Mouse (Mus musculus) limb, embryonic 14.5 days (tissue): ENCODE measurements around the gene Uba1. TPM values are rescaled to one million over a fixed set of nuclear protein-coding genes. Genes with fewer than 3 reads are reported as not detected.

ENCODE experiments used
- ATAC-seq: fragments of 200-750 bp; cut with Nextera tagmentation; 2 replicates; pipeline ENCODE4 v1.8.0; 2017; ENCODE audit warnings: low read depth, moderate number of reproducible peaks, moderate TSS enrichment; ENCODE audit not compliant: low FRiP score
- DNase-seq: peaks from one replicate; pipeline ENCODE4 v3.0.0-alpha.2; 2015; ENCODE audit warnings: low spot score
- H3K27ac ChIP-seq: fragments of 300-500 bp; sonication (generic); replicated peaks from 2 replicates; pipeline ENCODE4 v1.5.1; 2014; ENCODE audit warnings: low read depth, mild to moderate bottlenecking, low read length, moderate library complexity, mixed read lengths
- H3K27me3 ChIP-seq: fragments of 300-500 bp; sonication (generic); 2 replicates; pipeline ENCODE4 v1.6.1; 2014; ENCODE audit warnings: low read length, mixed read lengths; ENCODE audit not compliant: control insufficient read depth, insufficient read depth
- H3K36me3 ChIP-seq: fragments of 300-500 bp; sonication (generic); 2 replicates; pipeline ENCODE4 v1.6.1; 2014; ENCODE audit warnings: mild to moderate bottlenecking, low read length, moderate library complexity, mixed read lengths; ENCODE audit not compliant: control insufficient read depth, insufficient read depth
- H3K4me1 ChIP-seq: fragments of 300-500 bp; sonication (generic); 2 replicates; pipeline ENCODE4 v1.6.1; 2014; ENCODE audit warnings: antibody characterized with exemption, low read length, mixed read lengths; ENCODE audit not compliant: control insufficient read depth, insufficient read depth
- H3K4me2 ChIP-seq: fragments of 300-500 bp; sonication (generic); replicated peaks from 2 replicates; pipeline ENCODE4 v1.6.1; 2014; ENCODE audit warnings: low read depth, mild to moderate bottlenecking, low read length, moderate library complexity; ENCODE audit not compliant: severe bottlenecking
- H3K4me3 ChIP-seq: fragments of 300-500 bp; sonication (generic); replicated peaks from 2 replicates; pipeline ENCODE4 v1.5.1; 2014; ENCODE audit warnings: low read length
- H3K9ac ChIP-seq: fragments of 300-500 bp; sonication (generic); 2 replicates; pipeline ENCODE4 v1.6.1; 2014; ENCODE audit warnings: mild to moderate bottlenecking, low read depth, low read length, moderate library complexity; ENCODE audit not compliant: severe bottlenecking
- H3K9me3 ChIP-seq: fragments of 300-500 bp; sonication (generic); 2 replicates; pipeline ENCODE4 v1.6.1; 2016; ENCODE audit warnings: low read length; ENCODE audit not compliant: control insufficient read depth
- POLR2A ChIP-seq: fragments of 200-500 bp; IDR thresholded peaks from 2 replicates; pipeline ENCODE4 v1.8.0; 2012; ENCODE audit warnings: inconsistent platforms, mild to moderate bottlenecking, moderate library complexity, borderline replicate concordance; ENCODE audit not compliant: insufficient read depth, insufficient read length; ENCODE audit errors: extremely low read depth
- WGBS: fragments of 180-500 bp; shearing (Covaris S2); extraction: QIAGEN DNeasy Blood & Tissue Kit; methylation state at CpG from one replicate; pipeline ENCODE4 v1.1.7; 2014; 5-methylcytosine and 5-hydroxymethylcytosine counted together
- polyA plus RNA-seq, 2 experiments: library from polyadenylated mRNA; depleted of rRNA in 1 of 2; stranded (reverse) in 1 of 2; unstranded in 1 of 2; fragments of >200 nt; fragmentation: Nextera tagmentation in 1 of 2; extraction: Ambion mirVana in 1 of 2; gene quantifications; 2 replicates each; pipeline versions ENCODE4 v1.2.1 to v1.2.3; 2012 to 2014

The Uba1 gene
- polyA plus RNA-seq, 2 experiments, result 181 to 246 TPM

DNA sequence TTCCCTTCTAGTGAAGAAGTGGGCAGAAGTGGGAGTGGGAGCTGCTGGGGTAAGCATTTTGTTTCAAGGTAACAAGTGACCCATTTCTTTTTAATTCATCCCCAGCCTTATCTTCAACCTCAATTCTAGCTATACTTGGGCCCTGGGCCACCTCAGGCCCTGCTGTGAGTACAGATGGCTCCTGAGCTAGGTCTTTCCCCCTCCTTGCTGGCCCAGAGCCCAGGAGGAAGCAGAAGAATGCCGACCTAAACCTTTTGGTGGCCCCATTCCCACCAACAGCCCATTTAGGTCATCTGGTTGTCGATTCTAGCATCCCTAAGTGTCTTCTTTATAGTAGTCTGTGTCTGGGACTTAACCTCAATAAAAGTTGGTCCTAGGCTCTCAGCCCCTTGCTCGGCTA is 33.4 kb downstream of the Uba1 start:
- H3K4me3 ChIP-seq, result no peak overlapping the region
- TF ChIP-seq POLR2A, result no peak
- peaks cover 22% of the 10 kb centered on the region for H3K36me3 ChIP-seq
- H3K4me1 ChIP-seq, result no peaks in the 10 kb centered on the region
- 64% methylated on average over 3 of the region's 3 CpGs for WGBS
- no peaks in the 10 kb centered on the region for H3K9me3 ChIP-seq
- no peak overlapping the region for H3K9ac ChIP-seq
- ATAC-seq (no peak), DNase-seq (no peak)
- H3K27ac ChIP-seq, result no peak overlapping the region
- H3K27me3 ChIP-seq, result no peaks in the 10 kb centered on the region
- H3K4me2 ChIP-seq, result no peak overlapping the region

DNA sequence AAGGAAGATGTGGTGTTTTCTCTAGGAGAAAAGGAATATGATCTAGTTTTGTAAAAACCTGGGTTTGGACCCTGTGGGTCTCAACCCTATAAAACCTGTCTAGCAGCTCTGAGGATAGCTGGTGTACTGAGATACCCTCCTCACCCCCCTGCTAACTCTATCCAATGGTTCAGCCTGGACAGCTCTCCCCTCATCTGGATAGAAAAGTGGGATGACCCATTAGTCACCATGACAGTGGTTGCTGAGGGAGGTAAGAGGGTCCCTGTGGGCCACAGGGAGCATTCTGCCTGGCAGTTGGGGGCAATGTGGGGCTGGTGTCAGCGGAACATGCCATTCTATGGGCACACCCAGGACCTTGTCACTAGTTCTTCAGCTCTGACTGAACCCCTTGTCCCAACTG is 34.5 kb downstream of the Uba1 start:
- peaks cover 31% of the 10 kb centered on the region for H3K36me3 ChIP-seq
- H3K4me2 ChIP-seq, result no peak overlapping the region
- H3K27ac ChIP-seq, result no peak overlapping the region
- H3K4me1 ChIP-seq, result no peaks in the 10 kb centered on the region
- ATAC-seq (no peak), DNase-seq (no peak)
- WGBS, result 80% methylated on average over 1 of the region's 1 CpGs
- no peaks in the 10 kb centered on the region for H3K9me3 ChIP-seq
- no peak overlapping the region for H3K9ac ChIP-seq
- H3K27me3 ChIP-seq, result no peaks in the 10 kb centered on the region
- H3K4me3 ChIP-seq, result no peak overlapping the region
- no peak for TF ChIP-seq POLR2A

DNA sequence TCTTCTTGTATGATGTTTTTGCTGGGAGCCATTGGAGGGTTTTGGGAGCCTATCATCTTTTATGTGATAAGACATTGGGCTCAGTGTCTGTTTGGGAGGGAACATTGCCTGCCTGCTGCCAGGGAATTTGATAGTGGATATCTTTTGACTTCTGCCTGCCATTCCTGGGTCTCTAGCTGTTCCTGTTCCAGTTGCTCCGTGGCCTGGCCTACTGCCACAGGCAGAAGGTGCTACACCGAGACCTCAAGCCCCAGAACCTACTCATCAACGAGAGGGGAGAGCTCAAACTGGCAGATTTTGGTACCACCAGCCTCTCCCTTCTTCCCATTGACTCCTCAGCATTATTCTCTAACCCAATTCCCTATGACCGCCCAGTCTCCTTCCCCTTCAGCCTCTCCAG is 37.7 kb downstream of the Uba1 start:
- 79% methylated on average over 4 of the region's 4 CpGs for WGBS

DNA sequence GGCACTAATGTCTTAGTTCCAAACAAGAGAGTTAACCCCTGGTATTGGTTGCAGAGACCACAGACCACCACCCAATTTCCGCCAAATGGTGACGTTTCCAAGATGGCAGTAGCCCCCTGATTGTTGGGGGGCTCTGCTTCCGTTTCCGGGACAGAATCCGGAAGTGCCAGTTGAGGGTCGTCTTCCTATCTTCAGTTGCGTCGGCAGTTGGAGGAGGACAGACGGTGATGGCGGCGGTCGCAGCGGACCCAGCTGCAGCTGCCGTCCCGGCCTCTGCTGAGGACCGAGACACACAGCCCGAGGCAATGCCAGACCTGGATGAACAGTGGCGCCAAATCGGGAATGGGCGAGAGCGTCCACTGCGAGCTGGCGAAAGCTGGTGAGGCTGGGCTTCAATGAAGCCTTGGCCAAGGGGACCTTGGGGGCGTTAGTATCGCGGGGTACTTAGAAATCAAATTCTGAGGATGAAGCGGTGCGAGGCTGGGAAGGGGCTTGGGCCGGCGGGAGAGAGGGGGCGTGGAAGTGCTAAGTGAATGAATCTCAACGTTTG is 45.7 kb downstream of the Uba1 start, which contains the start of gene Usp11:
Gene Usp11 (plus strand): TSS at position 166 of the 550 bp plus-strand sequence.
- peak; percentile 21; the same call in 1 of the 2 replicates for TF ChIP-seq POLR2A
- DNase-seq (peak; percentile 69), ATAC-seq (peak; percentile 69)
- Histone ChIP-seq H3K9ac (peak within 1 kb of the TSS; percentile 65), H3K27me3 (no peaks in the 10 kb centered on the region), H3K36me3 (peaks cover 8% of the 10 kb centered on the region), H3K4me2 (peak within 1 kb of the TSS; percentile 43), H3K4me3 (peak within 1 kb of the TSS; percentile 55), H3K4me1 (no peaks in the 10 kb centered on the region), H3K9me3 (no peaks in the 10 kb centered on the region), H3K27ac (peak within 1 kb of the TSS; percentile 92)
- WGBS, result 30% methylated on average over 32 of the region's 32 CpGs

More for the DNA sequence above, 37.7 kb downstream of the Uba1 start:
- H3K4me3 ChIP-seq, result no peak overlapping the region
- H3K4me2 ChIP-seq, result no peak overlapping the region
- DNase-seq (no peak), ATAC-seq (no peak)
- TF ChIP-seq POLR2A, result no peak
- no peak overlapping the region for H3K27ac ChIP-seq
- no peaks in the 10 kb centered on the region for H3K4me1 ChIP-seq
- no peak overlapping the region for H3K9ac ChIP-seq
- no peaks in the 10 kb centered on the region for H3K9me3 ChIP-seq
- H3K36me3 ChIP-seq, result peaks cover 44% of the 10 kb centered on the region
- no peaks in the 10 kb centered on the region for H3K27me3 ChIP-seq

DNA sequence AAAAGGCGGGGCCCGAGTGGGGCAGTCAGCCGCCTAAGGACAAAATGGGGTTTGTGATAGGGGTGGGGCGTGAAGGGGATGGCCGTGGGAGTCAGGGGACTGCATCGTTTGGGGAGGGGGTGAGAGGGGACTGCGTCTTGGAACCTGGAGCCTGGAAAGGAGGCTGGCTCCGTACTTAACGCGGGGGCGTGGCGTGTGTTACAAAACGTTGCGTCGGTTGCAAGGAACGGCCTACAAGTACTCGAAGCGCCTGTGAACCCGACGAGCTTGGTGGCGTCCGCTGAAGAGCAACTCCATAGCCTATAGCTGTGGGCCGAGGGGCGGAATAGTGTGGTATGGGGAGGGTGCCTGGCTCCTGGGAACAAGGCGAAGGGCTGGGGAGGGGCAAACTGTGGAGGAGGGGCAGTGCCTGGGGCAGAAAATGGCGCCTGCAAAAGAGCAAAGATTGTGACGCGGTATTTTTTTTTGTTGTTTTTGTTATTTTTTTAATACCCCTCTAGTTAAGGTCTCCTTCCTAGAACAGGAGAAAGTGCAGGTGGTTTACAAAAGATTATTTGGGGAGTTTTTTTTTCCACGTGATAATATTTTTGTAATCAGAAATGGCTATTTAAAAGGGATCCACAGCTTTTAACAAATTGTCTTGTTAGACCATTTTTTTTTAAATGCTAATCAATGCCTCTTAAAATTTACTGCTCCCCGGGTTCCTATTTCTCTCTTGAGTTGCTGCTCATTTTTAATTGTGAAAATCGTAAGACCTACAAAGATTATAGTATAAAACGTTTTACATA is 46.4 kb downstream of the Uba1 start:
- H3K4me3 ChIP-seq, result peak overlapping the region; percentile 55
- H3K36me3 ChIP-seq, result peaks cover 3% of the 10 kb centered on the region; the same call in 1 of the 2 replicates
- no peaks in the 10 kb centered on the region for H3K9me3 ChIP-seq
- H3K27ac ChIP-seq, result peak overlapping the region; percentile 92
- 0 out of 2 replicates have a peak, but pooled peaks have one; percentile 22 for TF ChIP-seq POLR2A
- no peaks in the 10 kb centered on the region for H3K4me1 ChIP-seq
- H3K9ac ChIP-seq, result peak overlapping the region; percentile 65
- ATAC-seq, result peak; percentile 91
- WGBS, result 19% methylated on average over 32 of the region's 32 CpGs
- peak overlapping the region; percentile 43 for H3K4me2 ChIP-seq
- peak; percentile 79 for DNase-seq
- no peaks in the 10 kb centered on the region for H3K27me3 ChIP-seq
